Mouse (Mus musculus) kidney, adult 2 months (tissue): Measurements from ENCODE around the gene Itga5.

Experiments used
- CTCF ChIP-seq: fragments of 200-500 bp; conservative IDR thresholded peaks from 2 replicates; pipeline ENCODE4 v1.5.1; 2011; ENCODE audit warnings: low read depth, mild to moderate bottlenecking, control low read depth, low read length, moderate library complexity, mixed read lengths; ENCODE audit not compliant: insufficient read depth, insufficient read length
- POLR2A ChIP-seq: fragments of 200-500 bp; IDR thresholded peaks from one replicate; pipeline ENCODE4 v1.6.1; 2011; ENCODE audit warnings: low read depth, low read length, control low read depth

GRCm38 (mm10) chr15:103295851-103296250 lies 70.7 kb downstream of the Itga5 start:
- no peak for TF ChIP-seq CTCF
- no peak for TF ChIP-seq POLR2A
